Mouse (Mus musculus): Measurements from ENCODE around the gene Thap11. TPM values are rescaled to one million over a fixed set of nuclear protein-coding genes. Genes with fewer than 3 reads are reported as not detected.

Thap11 gene
- total RNA-seq, 4 experiments from 2014 or later = 20.4 to 24.1 (median 22.0) TPM

GRCm38 (mm10) chr8:105851651-105852143 is 3.2 kb upstream of the Thap11 start:
- peak; percentile 68 to 75 for DNase-seq (ENCODE audit: low spot score in 2 of 2)

GRCm38 (mm10) chr8:105852146-105852729 is 2.7 kb upstream of the Thap11 start:
- no peak for DNase-seq (ENCODE audit: low spot score in 2 of 2)

GRCm38 (mm10) chr8:105853178-105853577 is 1.8 kb upstream of the Thap11 start, which contains the start of gene Cenpt:
Gene Cenpt (minus strand): TSS chr8:105853278.
- no peak for DNase-seq (ENCODE audit: low spot score in 2 of 2)

GRCm38 (mm10) chr8:105854303-105854702 is 629 bp upstream of the Thap11 start:
- DNase-seq (ENCODE audit: low spot score in 2 of 2) = no peak

GRCm38 (mm10) chr8:105855248-105856167 is 576 bp downstream of the Thap11 start:
- DNase-seq (ENCODE audit: low spot score in 2 of 2) = peak; percentile 18 to 39

- DNase-seq (ENCODE audit: low spot score in 2 of 2) = no peak
Observed at GRCm38 (mm10) chr8:105856168-105856835, 1.4 kb downstream of the Thap11 start.

- DNase-seq (ENCODE audit: low spot score in 2 of 2) = no peak
Observed at GRCm38 (mm10) chr8:105858495-105858894, 3.6 kb downstream of the Thap11 start.

- DNase-seq (ENCODE audit: low spot score in 2 of 2) = no peak
Observed at GRCm38 (mm10) chr8:105859314-105859713, 4.4 kb downstream of the Thap11 start.

GRCm38 (mm10) chr8:105860143-105860981 is 5.4 kb downstream of the Thap11 start, which contains the start of gene Nutf2:
Gene Nutf2 (plus strand): TSS chr8:105860580.
- peak; percentile 94 to 97 for DNase-seq (ENCODE audit: low spot score in 2 of 2)

- no peak for DNase-seq (ENCODE audit: low spot score in 2 of 2)
Observed at GRCm38 (mm10) chr8:105861951-105862350, 7.0 kb downstream of the Thap11 start.

GRCm38 (mm10) chr8:105866364-105867029 is 11.6 kb downstream of the Thap11 start:
- no peak for DNase-seq (ENCODE audit: low spot score in 2 of 2)

- peak; percentile 37 to 51 for DNase-seq (ENCODE audit: low spot score in 2 of 2)
Observed at GRCm38 (mm10) chr8:105874301-105874700, 19.4 kb downstream of the Thap11 start.

GRCm38 (mm10) chr8:105880754-105881520 is 26.0 kb downstream of the Thap11 start, which contains the start of gene Edc4:
Gene Edc4 (plus strand): TSS chr8:105880881.
- peak; percentile 70 to 76 for DNase-seq (ENCODE audit: low spot score in 2 of 2)

- DNase-seq (ENCODE audit: low spot score in 2 of 2) = no peak
Observed at GRCm38 (mm10) chr8:105889756-105890465, 35.0 kb downstream of the Thap11 start.

- peak; percentile 22 to 53 for DNase-seq (ENCODE audit: low spot score in 2 of 2)
Observed at GRCm38 (mm10) chr8:105890870-105891269, 35.9 kb downstream of the Thap11 start.

- DNase-seq (ENCODE audit: low spot score in 2 of 2) = no peak
Observed at GRCm38 (mm10) chr8:105892432-105892831, 37.5 kb downstream of the Thap11 start.

- peak; percentile 40 to 61 for DNase-seq (ENCODE audit: low spot score in 2 of 2)
Observed at GRCm38 (mm10) chr8:105893339-105893738, 38.4 kb downstream of the Thap11 start, which contains the start of gene Nrn1l. Gene Nrn1l (plus strand): TSS chr8:105893567.

- DNase-seq (ENCODE audit: low spot score in 2 of 2) = no peak
Observed at GRCm38 (mm10) chr8:105897801-105898480, 43.0 kb downstream of the Thap11 start.

Measured in gastrocnemius, adult 8-10 months (tissue).